Mouse (Mus musculus) hindbrain, embryonic 15.5 days (tissue): ENCODE measurements around the gene Arl10. TPM values are rescaled to one million over a fixed set of nuclear protein-coding genes. Genes with fewer than 3 reads are reported as not detected.

Experiments
- ATAC-seq: fragments of 200-750 bp; cut with Nextera tagmentation; 2 replicates; pipeline ENCODE4 v1.8.0; 2017; ENCODE audit warnings: low read depth, moderate number of reproducible peaks, moderate TSS enrichment; ENCODE audit not compliant: low FRiP score
- H3K27ac ChIP-seq: fragments of 300-500 bp; sonication (generic); replicated peaks from 2 replicates; pipeline ENCODE4 v1.5.1; 2015; ENCODE audit warnings: mild to moderate bottlenecking, inconsistent platforms
- H3K27me3 ChIP-seq: fragments of 300-500 bp; sonication (generic); 2 replicates; pipeline ENCODE4 v1.6.1; 2015; ENCODE audit warnings: control low read depth, inconsistent platforms
- H3K36me3 ChIP-seq: fragments of 300-500 bp; sonication (generic); 2 replicates; pipeline ENCODE4 v1.6.1; 2015; ENCODE audit warnings: control low read depth, inconsistent platforms
- H3K4me1 ChIP-seq: fragments of 300-500 bp; sonication (generic); replicated peaks from 2 replicates; pipeline ENCODE4 v1.6.1; 2015; ENCODE audit warnings: control low read depth, inconsistent platforms
- H3K4me2 ChIP-seq: fragments of 300-500 bp; sonication (generic); 2 replicates; pipeline ENCODE4 v1.6.1; 2015; ENCODE audit warnings: moderate library complexity, mild to moderate bottlenecking, inconsistent platforms
- H3K4me3 ChIP-seq: fragments of 300-500 bp; sonication (generic); 2 replicates; pipeline ENCODE4 v1.5.1; 2015; ENCODE audit warnings: mild to moderate bottlenecking, inconsistent platforms
- H3K9ac ChIP-seq: fragments of 300-500 bp; sonication (generic); 2 replicates; pipeline ENCODE4 v1.6.1; 2015; ENCODE audit warnings: inconsistent platforms
- H3K9me3 ChIP-seq: fragments of 300-500 bp; sonication (generic); 2 replicates; pipeline ENCODE4 v1.6.1; 2016; ENCODE audit warnings: control low read depth, inconsistent platforms
- WGBS: fragments of 180-500 bp; shearing (Covaris S2); methylation state at CpG from one replicate; pipeline ENCODE4 v1.1.7; 2015; 5-methylcytosine and 5-hydroxymethylcytosine counted together
- polyA plus RNA-seq: library from polyadenylated mRNA; unstranded; fragments of >200 nt; fragmentation: Nextera tagmentation; extraction: Ambion mirVana; gene quantifications from 2 replicates; pipeline ENCODE4 v1.2.1, GENCODE M21; 2015

Gene Arl10
- polyA plus RNA-seq, 1 experiment from 2014 or later = 111 TPM

GRCm38 (mm10) chr13:54565594-54566345, 9.0 kb upstream of the Arl10 start:
- 38% methylated on average over 8 of the region's 8 CpGs for WGBS
- Histone ChIP-seq H3K4me2 (peak overlapping the region; percentile 72), H3K36me3 (peaks cover 13% of the 10 kb centered on the region), H3K27ac (peak overlapping the region; percentile 80), H3K9me3 (no peaks in the 10 kb centered on the region), H3K4me3 (peak overlapping the region; percentile 69), H3K4me1 (peaks cover 15% of the 10 kb centered on the region), H3K9ac (no peak overlapping the region), H3K27me3 (no peaks in the 10 kb centered on the region)
- no peak; the same call in 1 of the 2 replicates for ATAC-seq

- 41% methylated on average over 5 of the region's 5 CpGs for WGBS
- no peak overlapping the region for H3K4me2 ChIP-seq
- H3K27ac ChIP-seq = no peak overlapping the region
- no peaks in the 10 kb centered on the region for H3K9me3 ChIP-seq
- no peaks in the 10 kb centered on the region for H3K36me3 ChIP-seq
- no peak overlapping the region for H3K9ac ChIP-seq
- no peak overlapping the region for H3K4me3 ChIP-seq
- peaks cover 9% of the 10 kb centered on the region for H3K4me1 ChIP-seq
- no peak for ATAC-seq
- H3K27me3 ChIP-seq = 0 out of 2 replicates have a peak, but pooled peaks cover 2% of the 10 kb centered on the region
Measured at GRCm38 (mm10) chr13:54568380-54568779, 6.4 kb upstream of the Arl10 start.

- Histone ChIP-seq H3K9me3 (no peaks in the 10 kb centered on the region), H3K27ac (no peak overlapping the region), H3K4me3 (no peak overlapping the region), H3K9ac (no peak overlapping the region), H3K36me3 (no peaks in the 10 kb centered on the region), H3K4me1 (peaks cover 3% of the 10 kb centered on the region), H3K4me2 (no peak overlapping the region), H3K27me3 (0 out of 2 replicates have a peak, but pooled peaks cover 7% of the 10 kb centered on the region)
- 50% methylated on average over 1 of the region's 1 CpGs for WGBS
- ATAC-seq = no peak
Measured at GRCm38 (mm10) chr13:54569282-54569681, 5.5 kb upstream of the Arl10 start.

GRCm38 (mm10) chr13:54570736-54571135, 4.1 kb upstream of the Arl10 start:
- Histone ChIP-seq H3K9me3 (no peaks in the 10 kb centered on the region), H3K4me3 (no peak overlapping the region), H3K4me1 (peaks cover 7% of the 10 kb centered on the region), H3K27me3 (0 out of 2 replicates have a peak, but pooled peaks cover 7% of the 10 kb centered on the region), H3K4me2 (no peak overlapping the region), H3K36me3 (no peaks in the 10 kb centered on the region), H3K27ac (no peak overlapping the region), H3K9ac (no peak overlapping the region)
- 83% methylated on average over 4 of the region's 4 CpGs for WGBS
- no peak for ATAC-seq

GRCm38 (mm10) chr13:54571637-54572036, 3.2 kb upstream of the Arl10 start:
- 0 out of 2 replicates have a peak, but pooled peaks cover 7% of the 10 kb centered on the region for H3K27me3 ChIP-seq
- H3K9me3 ChIP-seq = no peaks in the 10 kb centered on the region
- no peaks in the 10 kb centered on the region for H3K36me3 ChIP-seq
- ATAC-seq = no peak
- H3K27ac ChIP-seq = no peak overlapping the region
- no peak overlapping the region for H3K9ac ChIP-seq
- WGBS = 38% methylated on average over 2 of the region's 2 CpGs
- H3K4me1 ChIP-seq = peaks cover 16% of the 10 kb centered on the region
- H3K4me2 ChIP-seq = no peak overlapping the region
- no peak overlapping the region for H3K4me3 ChIP-seq

- 84% methylated on average over 4 of the region's 4 CpGs for WGBS
- H3K4me3 ChIP-seq = no peak overlapping the region
- H3K27ac ChIP-seq = no peak overlapping the region
- H3K4me2 ChIP-seq = no peak overlapping the region
- H3K9ac ChIP-seq = no peak overlapping the region
- peaks cover 6% of the 10 kb centered on the region; the same call in 1 of the 2 replicates for H3K36me3 ChIP-seq
- H3K27me3 ChIP-seq = 0 out of 2 replicates have a peak, but pooled peaks cover 7% of the 10 kb centered on the region
- H3K4me1 ChIP-seq = peaks cover 24% of the 10 kb centered on the region
- no peaks in the 10 kb centered on the region for H3K9me3 ChIP-seq
- ATAC-seq = no peak
Measured at GRCm38 (mm10) chr13:54572621-54573020, 2.2 kb upstream of the Arl10 start.

- Histone ChIP-seq H3K4me2 (peak overlapping the region; percentile 94), H3K27ac (peak overlapping the region; percentile 80), H3K27me3 (0 out of 2 replicates have a peak, but pooled peaks cover 7% of the 10 kb centered on the region), H3K9me3 (no peaks in the 10 kb centered on the region), H3K9ac (peak overlapping the region; percentile 89), H3K4me3 (peak overlapping the region; percentile 71), H3K36me3 (peaks cover 18% of the 10 kb centered on the region), H3K4me1 (peaks cover 28% of the 10 kb centered on the region)
- ATAC-seq = 0 out of 2 replicates have a peak, but pooled peaks have one; percentile 10
- WGBS = 1% methylated on average over 19 of the region's 19 CpGs
Measured at GRCm38 (mm10) chr13:54575489-54575888, 674 bp downstream of the Arl10 start.

- Histone ChIP-seq H3K27me3 (0 out of 2 replicates have a peak, but pooled peaks cover 5% of the 10 kb centered on the region), H3K9ac (no peak overlapping the region), H3K36me3 (peaks cover 35% of the 10 kb centered on the region), H3K4me2 (no peak overlapping the region), H3K27ac (no peak overlapping the region), H3K9me3 (no peaks in the 10 kb centered on the region), H3K4me1 (peaks cover 31% of the 10 kb centered on the region), H3K4me3 (no peak overlapping the region)
- ATAC-seq = no peak
- WGBS = 79% methylated on average over 21 of the region's 21 CpGs
Measured at GRCm38 (mm10) chr13:54577652-54578507, 3.1 kb downstream of the Arl10 start.

- no peaks in the 10 kb centered on the region for H3K27me3 ChIP-seq
- H3K9ac ChIP-seq = no peak overlapping the region
- H3K4me1 ChIP-seq = peaks cover 17% of the 10 kb centered on the region
- 86% methylated on average over 2 of the region's 2 CpGs for WGBS
- H3K4me3 ChIP-seq = no peak overlapping the region
- ATAC-seq = no peak
- peaks cover 67% of the 10 kb centered on the region for H3K36me3 ChIP-seq
- no peak overlapping the region for H3K27ac ChIP-seq
- H3K4me2 ChIP-seq = no peak overlapping the region
- H3K9me3 ChIP-seq = no peaks in the 10 kb centered on the region
Measured at GRCm38 (mm10) chr13:54581385-54581784, 6.6 kb downstream of the Arl10 start.

GRCm38 (mm10) chr13:54582126-54582525, 7.3 kb downstream of the Arl10 start:
- H3K9me3 ChIP-seq = no peaks in the 10 kb centered on the region
- H3K36me3 ChIP-seq = peaks cover 64% of the 10 kb centered on the region
- ATAC-seq = no peak
- H3K27ac ChIP-seq = no peak overlapping the region
- H3K4me1 ChIP-seq = peaks cover 10% of the 10 kb centered on the region
- no peak overlapping the region for H3K9ac ChIP-seq
- H3K4me3 ChIP-seq = no peak overlapping the region
- WGBS = 66% methylated on average over 10 of the region's 10 CpGs
- no peak overlapping the region for H3K4me2 ChIP-seq
- H3K27me3 ChIP-seq = no peaks in the 10 kb centered on the region

- Histone ChIP-seq H3K9ac (no peak overlapping the region), H3K27ac (no peak overlapping the region), H3K4me3 (no peak overlapping the region), H3K4me2 (no peak overlapping the region), H3K27me3 (no peaks in the 10 kb centered on the region), H3K4me1 (peaks cover 6% of the 10 kb centered on the region), H3K9me3 (no peaks in the 10 kb centered on the region), H3K36me3 (peaks cover 65% of the 10 kb centered on the region)
- WGBS = 90% methylated on average over 5 of the region's 5 CpGs
- ATAC-seq = no peak
Measured at GRCm38 (mm10) chr13:54582860-54583259, 8.0 kb downstream of the Arl10 start.

- no peak overlapping the region for H3K4me2 ChIP-seq
- H3K4me1 ChIP-seq = peaks cover 17% of the 10 kb centered on the region
- 90% methylated on average over 11 of the region's 11 CpGs for WGBS
- H3K9ac ChIP-seq = no peak overlapping the region
- ATAC-seq = no peak
- H3K9me3 ChIP-seq = no peaks in the 10 kb centered on the region
- no peak overlapping the region for H3K4me3 ChIP-seq
- H3K27me3 ChIP-seq = no peaks in the 10 kb centered on the region
- H3K27ac ChIP-seq = no peak overlapping the region
- H3K36me3 ChIP-seq = peaks cover 51% of the 10 kb centered on the region
Measured at GRCm38 (mm10) chr13:54585831-54586230, 11.0 kb downstream of the Arl10 start.
